Mouse (Mus musculus) layer of hippocampus, adult 18-20 months (tissue): ENCODE results near the gene Tead4. TPM values are rescaled to one million over a fixed set of nuclear protein-coding genes. Genes with fewer than 3 reads are reported as not detected.
"Not testable (repeated sequence)": the region's sequence is repeated elsewhere in the genome, so short reads cannot be mapped to it uniquely, and the experiment has no call there.

Experiments used
- DNase-seq, 2 experiments: peaks; one replicate each; pipeline ENCODE4 v3.0.0; 2022; ENCODE audit warnings: low spot score in 2 of 2
- long read RNA-seq: library from polyadenylated mRNA; stranded (forward); transcript quantifications from one replicate; pipeline ENCODE4 v2.0.0, GENCODE M21; 2021
- total RNA-seq, 2 experiments: library from RNA; stranded (reverse); gene quantifications; 2 replicates each; pipeline ENCODE4 v1.2.3; 2021

Gene Tead4
- 1 to 10 TPM in 1 of 2 experiments, under 1 TPM in 1; 0.97 to 1.5 TPM for total RNA-seq
- long read RNA-seq, partial matches to known transcripts: 1 of 1 reads
- long read RNA-seq, other reads (novel, unspliced or antisense): 0 of 1 reads

DNA sequence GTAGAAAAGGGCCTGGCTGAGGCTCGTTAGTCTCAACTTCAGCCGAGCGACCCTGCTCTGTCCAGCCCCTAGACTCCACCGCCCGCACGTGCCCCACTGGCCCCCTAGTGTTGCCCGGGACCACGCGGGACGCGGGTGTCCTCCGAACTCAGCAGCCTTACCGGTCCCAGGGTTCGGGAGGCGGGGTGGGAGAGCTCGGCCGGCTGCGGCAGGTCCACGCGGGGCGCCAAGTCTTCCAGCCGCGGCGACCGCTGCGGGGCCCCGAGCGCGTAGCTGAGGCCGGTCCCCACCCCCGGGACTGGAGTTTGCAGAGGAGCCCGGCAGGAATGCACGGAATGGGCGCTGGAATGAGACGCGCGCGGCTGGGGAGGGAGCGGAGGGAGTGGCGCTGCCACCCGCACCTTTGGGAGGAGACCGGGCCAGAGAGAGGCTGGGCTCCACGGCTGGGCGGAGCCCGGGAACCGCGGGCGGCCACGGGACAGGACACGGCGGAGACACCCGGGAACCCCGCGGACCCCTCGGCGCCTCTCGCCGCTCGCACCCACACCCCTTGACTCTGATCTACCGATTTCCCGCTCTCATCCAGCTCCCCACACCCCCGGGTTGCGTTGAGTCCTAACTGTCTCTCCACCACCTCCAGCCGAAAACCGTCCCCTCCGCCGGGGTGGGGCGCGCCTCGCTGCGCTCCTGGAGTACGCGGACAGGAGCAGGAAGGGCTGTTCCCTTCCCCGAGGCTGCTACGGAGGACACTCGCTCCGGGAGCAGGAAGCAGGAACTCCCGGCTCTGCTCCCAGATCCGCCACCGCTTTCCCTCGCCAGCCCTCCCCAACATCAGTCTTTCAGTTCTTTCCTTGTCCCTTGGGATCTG, at the start of gene Tead4:
TSS of gene Tead4 (minus strand) at position 690 of the 868 bp plus-strand sequence.
- no peak for DNase-seq

DNA sequence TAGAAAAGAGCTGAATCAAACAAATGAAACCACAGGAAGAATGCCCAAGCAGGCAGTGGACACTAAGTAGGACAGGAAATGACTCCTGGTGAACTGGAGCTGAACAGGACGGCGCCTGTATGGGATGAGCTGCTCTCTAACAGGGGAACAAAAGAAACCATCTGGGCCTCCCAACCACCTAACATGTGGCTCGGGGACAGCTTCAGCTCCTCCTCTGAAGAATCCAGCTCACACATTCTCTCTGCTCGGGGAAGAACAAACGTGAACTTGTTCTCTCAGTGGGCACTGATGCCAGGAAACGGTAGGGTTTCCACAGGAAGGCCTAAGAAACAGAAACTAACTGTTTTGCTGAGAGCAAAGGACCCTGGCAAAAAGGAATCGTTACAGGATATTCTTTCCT, 49.1 kb upstream of the Tead4 start:
- peak in 1 of 2 experiments; percentile 48 for DNase-seq

DNA sequence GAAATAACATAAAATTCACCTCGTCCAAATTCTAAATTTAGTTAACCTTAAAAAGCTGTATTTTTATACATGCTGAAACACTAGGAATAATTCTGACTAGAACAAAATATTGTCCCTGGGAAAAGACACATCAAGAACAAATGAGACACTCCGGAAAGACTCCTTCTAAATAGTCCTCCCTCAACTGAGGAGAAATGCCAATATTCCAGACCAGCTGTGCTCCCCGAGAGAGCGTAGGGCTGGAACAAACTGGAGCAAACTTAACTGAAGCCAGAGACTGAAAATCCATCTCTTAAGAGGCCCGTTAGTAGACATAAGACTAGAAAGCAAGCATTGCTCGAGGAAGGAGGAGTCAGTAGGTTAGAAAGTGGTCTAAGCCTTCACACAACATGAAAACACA, 46.2 kb upstream of the Tead4 start:
- DNase-seq: peak in 1 of 2 experiments; percentile 58

DNA sequence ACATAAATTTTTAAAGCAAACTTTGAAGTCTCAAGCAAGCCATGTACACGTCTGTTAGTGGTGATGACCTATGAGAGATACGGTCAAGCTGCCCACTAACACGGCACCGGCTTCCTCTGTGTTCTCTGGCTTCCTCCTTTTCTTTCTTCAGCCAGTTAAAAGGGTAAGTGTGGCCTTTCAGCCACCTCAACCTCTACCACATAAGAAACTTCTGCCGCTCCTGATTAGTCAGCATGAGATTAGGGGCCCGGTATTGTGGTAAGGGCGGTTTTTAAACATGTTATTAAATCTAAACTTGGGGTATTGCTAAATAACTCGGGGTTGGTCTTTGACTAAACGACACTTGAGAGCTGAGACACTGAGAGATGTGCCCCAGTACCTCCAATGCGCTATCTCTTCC, 45.0 kb upstream of the Tead4 start:
- DNase-seq: no peak

DNA sequence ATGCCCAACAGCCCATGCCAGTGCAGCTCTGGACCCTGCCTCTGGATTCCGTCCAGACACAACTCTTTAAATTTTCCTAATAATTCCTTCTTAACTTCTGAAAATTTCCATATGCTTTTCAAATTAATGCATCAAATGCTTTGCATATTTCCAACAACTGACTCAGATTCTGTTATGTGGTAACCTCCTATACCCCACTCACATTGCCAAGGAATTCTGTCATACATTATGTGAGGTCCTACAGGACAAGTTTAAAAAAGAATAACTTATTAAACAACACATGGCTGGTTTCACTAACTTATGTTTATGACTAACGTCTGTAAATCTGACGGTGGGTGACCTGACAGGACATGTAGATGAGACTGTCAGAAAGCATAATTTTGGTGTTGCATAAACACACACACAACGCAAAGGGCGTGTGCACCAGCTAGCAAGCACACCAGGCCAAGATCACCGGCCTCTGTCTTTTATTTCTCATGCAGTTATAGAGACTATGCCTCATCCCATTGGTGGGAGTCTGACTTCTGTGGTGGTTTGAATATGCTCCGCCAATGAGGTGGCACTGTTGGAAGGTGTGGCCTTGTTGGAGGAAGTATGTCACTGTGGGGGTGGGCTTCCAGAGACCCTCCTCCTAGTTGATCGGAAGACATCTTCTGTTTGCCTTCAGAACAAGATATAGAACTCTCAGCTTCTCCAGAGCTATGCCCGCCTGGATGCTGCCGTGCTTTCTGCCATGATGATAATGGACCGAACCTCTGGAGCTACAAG, 41.5 kb upstream of the Tead4 start:
- DNase-seq: no peak

DNA sequence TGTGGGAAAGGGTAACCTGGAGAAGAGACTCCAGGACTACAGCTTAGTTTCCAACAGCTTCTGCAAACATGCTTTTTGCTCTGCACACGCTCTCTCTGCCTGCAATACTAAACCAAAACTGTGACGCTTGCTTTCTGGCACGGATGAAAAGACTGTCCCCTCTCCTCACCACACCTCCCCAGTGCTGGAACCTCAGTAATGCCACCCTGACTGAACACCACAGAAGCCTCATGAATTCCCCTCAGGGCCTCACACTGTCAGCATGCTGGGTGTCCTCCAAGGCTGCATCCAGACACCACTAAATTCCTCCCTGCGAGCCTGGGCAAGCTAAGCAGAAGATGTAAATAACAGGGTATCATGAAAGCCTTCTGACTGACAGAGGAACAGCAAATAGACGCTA, 38.3 kb upstream of the Tead4 start:
- DNase-seq: no peak

DNA sequence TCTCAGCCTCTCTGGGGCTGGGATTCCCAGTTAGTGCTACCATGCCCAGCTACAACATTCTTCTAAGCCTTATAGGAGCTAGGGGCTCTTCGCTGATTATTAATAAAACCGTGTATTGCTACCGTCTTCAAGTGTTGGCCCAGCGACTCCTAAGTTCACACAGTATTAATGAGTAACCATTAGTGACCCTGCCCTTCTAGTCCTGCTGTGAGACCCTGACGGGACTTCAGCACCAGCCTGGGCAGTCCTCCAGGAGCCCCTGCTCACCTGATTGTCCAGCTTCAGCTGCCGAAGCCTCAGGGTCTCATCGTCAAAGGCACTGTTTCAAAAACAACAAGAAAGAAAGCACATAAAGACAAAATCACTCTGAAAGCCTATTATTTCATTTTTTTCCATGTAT, 36.8 kb upstream of the Tead4 start:
- no peak for DNase-seq

DNA sequence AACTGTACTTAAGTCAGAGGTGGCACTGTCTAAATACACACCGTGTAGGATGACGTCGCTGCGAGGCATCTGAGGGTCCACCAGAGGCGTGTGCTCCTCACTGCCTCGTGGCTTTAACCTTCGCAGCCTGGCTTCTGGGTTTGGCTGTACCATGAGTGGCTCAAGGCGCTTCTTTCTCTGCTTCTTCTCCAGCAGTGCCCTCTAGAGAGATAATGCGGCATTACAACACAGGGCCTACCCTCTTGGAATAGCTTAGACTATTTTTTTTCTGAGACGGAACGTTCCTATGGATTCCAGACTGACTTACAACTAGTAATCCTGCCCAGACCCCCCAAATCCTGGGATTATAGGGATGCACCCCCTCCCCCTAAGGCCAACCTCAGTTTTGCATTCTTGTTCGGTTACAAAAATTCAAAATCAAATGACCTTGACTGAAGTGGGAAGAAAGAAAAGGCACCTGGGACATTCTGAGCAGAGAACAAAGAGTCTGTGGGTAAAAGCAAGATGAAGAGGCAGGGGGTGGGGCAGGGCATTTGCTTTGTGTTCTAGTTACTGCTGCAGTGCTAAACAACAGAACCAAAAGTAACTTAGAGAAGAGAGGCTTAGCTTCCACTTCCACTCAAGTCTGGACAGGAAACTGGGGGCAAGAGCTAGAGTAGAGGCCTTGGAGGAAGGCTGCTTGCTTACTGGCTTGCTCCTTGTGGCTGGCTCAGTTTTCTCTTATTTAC, 33.9 kb upstream of the Tead4 start:
- peak; percentile 49 to 82 for DNase-seq

DNA sequence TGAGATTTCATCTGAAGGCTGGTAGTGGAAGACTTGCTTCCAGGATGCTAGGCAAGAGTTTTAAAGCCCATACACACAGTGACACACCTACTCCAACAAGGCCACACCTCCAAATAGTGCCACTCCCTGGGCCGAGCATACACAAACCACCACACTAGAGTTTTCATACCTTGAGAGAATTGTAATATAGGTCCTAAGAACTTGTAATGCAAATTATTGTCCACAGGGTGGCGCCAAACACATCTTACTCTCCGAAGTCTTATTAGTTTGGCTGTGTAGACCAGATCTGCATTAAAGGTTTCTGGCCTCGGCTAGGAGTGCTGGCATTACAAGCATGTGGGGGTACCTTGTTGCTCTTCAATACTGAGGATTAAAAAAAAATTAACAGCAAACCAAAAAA, 17.7 kb upstream of the Tead4 start:
- peak; percentile 30 to 88 for DNase-seq

DNA sequence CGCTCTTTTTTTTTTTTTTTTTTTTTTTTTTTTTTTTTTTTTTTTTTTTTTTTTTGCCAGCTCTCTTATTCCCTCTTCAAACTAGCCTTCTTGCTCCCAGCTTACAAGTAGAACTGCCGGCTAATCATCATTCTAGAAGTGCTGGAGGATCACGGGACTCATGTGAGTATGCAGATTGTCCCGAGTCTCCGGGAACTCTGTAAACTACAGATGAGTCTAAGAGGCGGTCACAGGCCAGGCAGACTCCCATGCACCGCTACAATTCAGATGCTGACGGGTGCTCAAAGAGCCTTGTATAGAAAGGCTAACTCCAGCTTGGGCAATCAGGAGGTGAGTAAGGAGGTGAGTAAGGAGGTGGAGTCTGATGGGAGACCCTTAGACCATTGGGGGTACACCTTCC, 15.0 kb upstream of the Tead4 start:
- DNase-seq: no peak

DNA sequence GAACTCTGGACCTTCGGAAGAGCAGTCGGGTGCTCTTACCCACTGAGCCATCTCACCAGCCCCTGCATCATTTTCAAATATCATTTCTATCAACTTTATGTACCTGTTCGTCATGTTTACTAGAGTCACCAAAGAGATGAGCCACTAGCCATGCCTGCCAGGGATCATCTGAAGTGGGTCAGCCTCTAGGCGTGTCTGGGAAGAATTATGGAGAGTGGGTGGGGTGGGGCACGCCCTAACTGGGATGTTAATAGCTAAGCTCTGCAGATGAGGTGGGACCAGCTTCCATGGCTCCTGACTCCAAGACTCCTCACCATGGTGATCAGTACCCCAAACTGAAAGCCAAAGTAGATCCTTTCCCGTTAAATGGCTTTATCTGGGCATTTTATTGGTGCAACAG, 14.2 kb upstream of the Tead4 start:
- DNase-seq: no peak

DNA sequence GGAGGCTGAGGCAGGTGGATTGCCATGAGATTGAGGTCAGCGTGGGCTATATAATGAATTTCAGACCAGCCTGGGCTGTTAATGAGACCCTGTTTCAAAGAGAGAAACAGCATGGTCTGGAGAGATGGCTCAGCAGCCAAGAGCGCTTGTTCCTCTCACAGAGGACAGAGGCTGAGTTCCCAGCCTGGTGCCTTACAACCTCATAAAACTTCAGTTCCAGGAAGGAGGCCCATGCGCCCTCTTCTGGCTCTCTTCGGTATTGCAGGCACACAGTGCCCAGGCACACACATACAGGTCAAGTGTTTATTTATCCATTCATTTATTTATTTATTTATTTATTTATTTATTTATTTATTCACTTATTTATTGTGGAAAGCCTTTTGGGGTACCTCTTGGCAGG, 7.7 kb upstream of the Tead4 start:
- peak in 1 of 2 experiments; percentile 55 for DNase-seq

DNA sequence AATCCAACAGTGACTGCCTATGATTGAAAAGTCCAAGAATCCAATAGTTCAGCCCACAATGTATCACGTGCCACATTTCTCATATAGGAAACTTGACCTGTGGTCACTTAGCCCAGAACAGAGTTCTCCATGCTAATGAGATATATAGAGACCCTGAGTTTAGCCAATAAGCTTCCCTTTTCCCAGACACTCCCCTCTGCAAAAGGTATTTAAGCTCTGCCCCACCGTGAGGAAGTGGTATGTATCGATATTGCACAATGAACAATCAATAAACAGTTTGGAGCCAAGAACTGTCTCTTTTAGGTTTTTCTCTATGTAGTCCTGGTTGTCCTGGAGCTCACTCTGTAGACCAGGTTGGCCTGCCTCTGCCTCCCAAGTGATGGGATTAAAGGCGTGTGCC, 4.2 kb upstream of the Tead4 start:
- DNase-seq: no peak

DNA sequence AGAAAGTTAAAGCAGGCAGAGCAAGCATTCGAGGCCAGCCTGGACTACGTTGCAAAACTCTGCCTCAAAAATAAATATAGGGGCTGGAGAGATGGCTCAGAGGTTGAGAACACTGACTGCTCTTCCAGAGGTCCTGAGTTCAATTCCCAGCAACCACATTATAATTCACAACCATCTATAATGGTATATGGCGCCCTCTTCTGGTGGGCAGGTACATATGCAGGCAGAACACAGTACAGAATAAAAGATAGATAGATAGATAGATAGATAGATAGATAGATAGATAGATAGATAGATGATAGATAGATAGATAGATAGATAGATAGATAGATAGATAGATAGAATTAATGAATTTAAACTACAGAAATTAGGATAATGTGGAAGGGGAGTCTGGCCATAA, 2.0 kb upstream of the Tead4 start:
- not testable (repeated sequence) for DNase-seq

DNA sequence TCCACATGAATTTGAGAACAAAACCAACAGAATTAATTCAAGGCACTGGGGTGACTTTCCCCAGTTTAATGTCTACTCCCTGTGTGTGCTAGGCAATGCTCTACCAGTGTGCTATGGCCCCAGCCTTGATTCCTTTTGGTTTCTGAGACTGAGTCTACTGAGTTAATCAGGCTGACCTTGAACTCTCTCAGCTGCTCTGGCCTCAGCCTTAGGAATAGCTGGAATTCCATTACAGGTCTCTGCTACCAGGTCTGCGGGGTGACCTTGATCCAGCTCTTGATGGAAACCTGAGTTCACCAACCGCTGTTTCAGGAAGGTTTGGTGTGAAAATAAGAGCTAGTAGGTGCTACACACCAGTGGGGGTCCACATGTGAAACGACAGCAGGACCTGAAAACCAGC, 1.3 kb upstream of the Tead4 start:
- DNase-seq: no peak

DNA sequence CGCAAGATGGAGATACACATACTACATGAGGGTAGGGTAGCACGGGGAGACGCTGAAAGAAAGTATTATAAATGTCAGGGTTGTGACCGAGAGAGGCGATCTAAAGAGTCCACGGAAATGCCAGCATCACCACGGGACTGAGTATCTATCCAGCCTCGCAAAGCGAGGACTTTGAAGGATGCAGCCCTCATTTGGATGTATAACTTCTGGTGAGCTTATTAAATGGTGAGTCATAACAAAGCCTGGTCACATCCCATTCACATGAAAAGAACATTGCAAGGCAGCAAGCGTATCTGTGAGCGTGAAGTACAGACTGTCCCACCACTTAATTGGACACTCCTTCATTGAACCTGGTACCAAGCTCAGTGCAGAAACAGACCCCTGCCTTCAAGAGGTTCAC, 835 bp upstream of the Tead4 start:
- DNase-seq: no peak

DNA sequence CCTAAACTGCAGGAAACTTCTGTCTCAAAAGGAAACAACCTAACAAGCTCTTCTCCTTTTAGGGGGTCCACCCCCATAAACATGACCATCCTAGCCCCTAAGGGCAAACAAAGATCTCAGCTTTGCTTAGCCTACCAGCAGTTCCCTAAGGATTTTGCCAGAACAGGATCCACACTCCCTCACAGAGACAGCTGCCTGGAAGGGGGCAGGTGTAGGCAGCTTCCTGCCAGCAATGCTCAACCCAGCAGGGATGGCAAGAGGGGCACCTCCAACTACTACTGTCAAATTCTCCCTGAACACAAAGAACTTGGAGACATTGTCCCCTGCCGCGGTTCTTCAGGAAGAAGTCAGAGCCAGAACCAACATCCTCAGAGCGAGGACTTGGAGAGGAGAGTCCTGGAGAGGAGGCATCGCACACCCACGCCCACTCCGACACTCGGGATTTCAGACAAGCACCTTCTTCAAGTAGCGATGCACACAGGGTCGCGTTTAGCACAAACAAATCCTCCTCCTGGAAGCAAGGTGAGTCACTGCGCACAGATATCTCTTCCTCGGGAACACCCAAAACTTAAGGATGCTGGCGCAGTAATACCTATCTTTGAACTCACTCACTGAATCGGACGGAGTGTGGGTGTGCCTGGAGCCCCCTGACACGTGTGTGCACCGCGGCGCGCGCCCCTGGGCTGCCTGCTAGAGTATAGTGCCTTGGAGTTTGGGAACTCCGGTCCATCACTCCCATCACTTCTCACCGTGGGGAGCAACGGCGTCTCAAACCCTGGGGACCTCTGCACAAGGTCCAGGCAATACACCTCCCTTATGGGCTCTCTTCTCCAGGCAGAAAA, 1.1 kb downstream of the Tead4 start:
- DNase-seq: no peak

DNA sequence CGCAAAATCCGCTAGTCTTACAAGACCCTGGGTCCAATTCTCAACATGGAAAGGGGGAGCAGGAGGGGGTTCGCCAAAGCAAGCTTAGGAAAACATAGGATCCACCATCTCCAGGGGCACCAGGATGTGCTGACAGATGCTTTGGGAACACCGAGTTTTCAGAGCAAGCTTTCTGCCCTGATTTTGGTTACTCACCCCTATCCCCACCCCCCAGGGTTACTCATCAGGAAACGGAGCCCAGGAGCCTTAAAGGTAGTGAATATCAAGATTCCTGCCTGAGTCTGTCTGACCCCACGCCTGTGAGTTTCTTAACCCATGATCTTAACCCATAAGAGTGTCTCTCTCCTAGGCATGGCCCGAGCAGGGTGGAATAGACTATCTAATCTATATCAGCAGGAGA, 2.4 kb downstream of the Tead4 start:
- no peak for DNase-seq

DNA sequence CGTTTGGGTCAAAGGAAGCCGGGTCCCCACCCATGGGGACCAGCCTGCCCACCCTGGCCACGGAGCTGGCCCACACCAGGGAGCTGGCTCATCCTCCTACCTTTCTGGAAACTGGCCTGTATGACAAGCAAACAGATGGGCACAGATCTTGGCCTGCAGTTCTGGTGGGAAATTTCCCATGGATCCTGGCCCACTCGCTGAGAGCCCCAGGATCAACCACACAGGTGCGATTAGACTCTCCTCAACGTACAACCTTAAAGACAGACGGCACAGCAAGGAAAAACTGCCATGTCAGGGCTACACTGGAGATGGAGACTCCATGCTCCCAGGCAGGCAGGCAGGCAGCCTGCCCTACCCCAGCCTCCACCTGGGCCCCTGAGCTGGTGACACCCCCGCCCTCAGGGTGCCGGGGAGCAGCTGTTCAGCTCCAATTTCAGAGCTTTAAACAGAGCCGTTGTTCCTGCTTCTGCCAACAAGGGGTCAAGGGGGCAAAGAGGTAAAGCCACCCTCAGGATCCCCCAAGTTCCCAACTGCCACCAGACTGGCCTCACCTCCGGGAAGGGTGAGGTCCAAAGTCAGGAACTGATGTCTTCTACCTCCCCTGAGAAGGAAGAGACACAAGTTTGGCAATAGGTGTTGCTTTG, 3.8 kb downstream of the Tead4 start:
- DNase-seq: no peak
